Mouse (Mus musculus): ENCODE measurements at regions not wholly inside any gene's neighbourhood (a gene's known extent, or its start where the extent isn't known, plus 50 kb on each side); places are given as distances from the start of the nearest gene placed in this dataset.

GRCm38 (mm10) chr8:49562976-49563375 is 719.2 kb upstream of the Tenm3 start:
- TF ChIP-seq POLR2A (IDR thresholded peaks at IDR 0.05; ENCODE audit: insufficient read depth, low read length) (no peak), CTCF (IDR thresholded peaks at IDR 0.05; ENCODE audit: low read depth, low read length) (no peak)
